Mouse (Mus musculus) cortical plate, adult 2 months (tissue): ENCODE measurements around the gene Zfand3.

ENCODE experiments used
- CTCF ChIP-seq: fragments of 200-500 bp; IDR thresholded peaks from 2 replicates; pipeline ENCODE4 v1.5.1; 2011; ENCODE audit warnings: mild to moderate bottlenecking, control low read depth, low read length; ENCODE audit not compliant: insufficient read depth; ENCODE audit errors: extremely low read depth
- POLR2A ChIP-seq: fragments of 200-500 bp; IDR thresholded peaks from 2 replicates; pipeline ENCODE4 v1.6.1; 2011; ENCODE audit warnings: mild to moderate bottlenecking, low read length, control low read depth; ENCODE audit not compliant: insufficient read depth; ENCODE audit errors: extremely low read depth

DNA sequence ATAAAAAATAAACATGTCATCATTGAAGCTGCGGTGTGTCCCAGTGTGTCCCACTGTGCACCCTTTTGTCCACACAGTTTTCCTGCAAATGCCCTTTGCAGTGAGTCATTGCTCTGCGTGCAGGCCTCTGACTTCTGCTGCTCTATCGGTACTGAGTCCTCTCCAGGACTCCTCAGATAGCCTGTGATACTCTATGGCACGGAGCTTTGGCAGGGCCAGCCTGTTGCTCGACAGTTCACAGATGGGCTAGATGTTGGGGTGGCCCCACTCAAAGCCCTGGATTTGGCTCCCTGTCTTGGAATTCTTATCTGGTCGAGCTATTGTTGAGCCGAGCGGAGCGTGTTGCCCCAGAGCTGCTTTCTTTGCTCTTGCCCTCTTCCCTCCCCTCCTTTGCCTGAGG is 160.3 kb downstream of the Zfand3 start:
- TF ChIP-seq POLR2A (no peak), CTCF (no peak)
